Mouse (Mus musculus) hindlimb bud, embryonic 11.5 days (tissue): ENCODE data around the gene Ndrg4.
"Not testable (repeated sequence)": the region's sequence is repeated elsewhere in the genome, so short reads cannot be mapped to it uniquely, and the experiment has no call there.

ENCODE experiments used
- DNase-seq: peaks from one replicate; pipeline ENCODE4 v3.0.0-alpha.2; 2012; ENCODE audit warnings: low read depth, low spot score; ENCODE audit errors: extremely low spot score

Ndrg4 gene

DNA sequence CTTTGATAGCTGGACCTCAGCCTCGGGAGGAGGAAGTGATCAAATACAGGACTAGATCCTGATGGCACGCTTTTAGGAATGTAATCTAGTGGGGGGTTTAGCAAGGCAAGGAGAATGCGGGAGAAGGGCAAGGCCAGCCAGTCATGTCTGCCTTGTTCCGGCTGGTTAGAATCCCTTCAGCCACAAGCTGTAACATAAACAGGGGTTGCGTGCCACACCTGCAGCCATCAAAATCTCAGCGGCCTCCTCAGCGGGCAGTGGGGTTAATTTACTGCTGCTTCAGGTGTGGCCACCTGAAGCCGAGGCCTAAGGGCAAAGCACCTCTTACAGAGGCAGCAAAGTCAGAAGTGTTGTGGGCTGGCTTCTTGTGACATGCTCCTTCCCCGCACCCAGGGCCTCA, at the start of gene Ndrg4:
TSS of gene Ndrg4 (plus strand) at position 350 of the 400 bp plus-strand sequence.
- DNase-seq, result no peak

DNA sequence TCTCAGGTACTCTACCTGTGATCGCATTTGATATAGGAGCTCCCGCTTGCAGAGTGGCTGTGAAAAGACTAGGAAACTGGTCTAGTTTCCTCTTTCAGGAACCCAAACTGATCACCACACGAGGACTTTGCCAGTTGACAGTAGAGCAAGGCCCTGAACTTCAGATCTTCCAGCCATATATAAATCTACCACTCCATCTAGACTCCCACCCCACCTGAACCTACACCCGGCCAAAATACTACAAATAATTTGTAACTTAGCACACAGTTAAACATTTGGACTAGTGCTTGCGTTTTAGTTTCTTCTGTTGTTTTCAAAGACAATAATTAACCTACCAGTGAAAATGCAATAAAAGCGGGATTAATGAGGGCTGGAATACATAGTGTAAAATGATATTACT, 43.9 kb upstream of the Ndrg4 start:
- DNase-seq, result no peak

DNA sequence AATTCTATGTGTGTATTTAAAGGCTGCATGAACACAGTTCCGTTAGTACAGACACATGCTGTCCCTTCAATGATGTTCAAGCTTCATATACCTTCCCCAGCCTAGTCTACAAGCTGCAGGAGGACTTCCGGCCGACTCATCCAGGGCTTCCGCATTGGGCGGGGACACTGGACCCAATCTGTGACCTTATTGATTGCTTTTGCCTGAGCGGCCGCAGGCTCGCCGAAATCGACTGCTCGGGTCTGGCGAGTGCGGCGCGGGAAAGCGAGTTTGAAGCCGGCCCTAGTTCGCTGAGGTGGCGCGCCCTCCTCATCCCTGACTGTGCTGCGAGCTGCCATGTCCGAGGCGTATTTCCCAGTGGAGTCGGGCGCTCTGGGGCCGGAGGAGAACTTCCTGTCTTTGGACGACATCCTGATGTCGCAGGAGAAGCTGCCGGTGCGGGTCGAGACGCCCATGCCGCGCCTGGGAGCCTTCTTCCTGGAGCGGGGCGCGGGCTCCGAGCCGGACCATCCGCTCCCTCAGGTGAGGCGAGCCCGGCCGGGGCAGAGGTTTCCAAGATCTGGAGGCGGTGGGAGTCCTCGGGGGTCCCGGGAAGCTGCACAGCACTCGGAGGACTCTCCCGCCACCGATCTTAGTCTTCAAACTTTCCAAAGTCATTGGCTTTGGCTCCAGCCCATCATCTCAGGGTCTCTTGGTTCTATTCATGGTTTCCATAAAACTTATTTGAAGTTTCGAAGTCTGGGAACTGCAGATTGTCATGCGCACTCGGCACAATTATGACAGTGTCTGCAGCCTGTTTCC, 43.3 kb upstream of the Ndrg4 start, which contains the start of gene Gins3:
TSS of gene Gins3 (plus strand) at position 192 of the 801 bp plus-strand sequence.
- peak; percentile 78 for DNase-seq

DNA sequence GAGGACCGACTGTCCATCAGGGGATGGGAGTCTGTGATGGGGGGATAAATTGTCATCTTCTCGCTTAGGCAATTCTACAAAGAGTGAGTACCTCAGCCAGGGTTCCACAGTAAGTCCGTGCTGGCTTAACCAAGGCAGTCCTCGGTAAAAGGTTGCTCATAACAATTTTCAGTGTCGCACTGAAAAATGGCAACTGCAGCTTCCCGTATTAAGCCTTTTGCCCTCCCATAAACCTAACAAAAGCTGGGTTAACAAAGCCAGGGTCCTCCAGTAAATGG, 42.8 kb upstream of the Ndrg4 start:
- DNase-seq, result no peak

DNA sequence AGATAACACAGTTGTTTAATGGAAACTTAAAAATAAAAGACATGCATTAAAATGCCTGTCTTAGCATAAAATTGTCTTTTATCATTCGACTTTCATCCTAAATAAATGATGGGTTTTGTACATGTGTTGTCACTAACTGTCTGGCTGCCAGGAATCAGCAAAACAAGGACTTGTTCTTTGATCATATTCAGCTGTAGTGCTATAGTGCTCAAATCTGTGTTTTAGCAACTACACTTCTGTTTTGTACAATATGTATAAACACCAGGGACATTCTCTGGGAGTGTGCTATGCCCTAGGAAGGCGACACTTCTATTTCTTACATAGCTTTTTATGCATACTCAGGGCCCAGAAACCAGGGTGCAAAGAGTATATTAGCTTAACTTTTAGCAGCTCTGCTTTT, 31.8 kb upstream of the Ndrg4 start:
- DNase-seq, result no peak

DNA sequence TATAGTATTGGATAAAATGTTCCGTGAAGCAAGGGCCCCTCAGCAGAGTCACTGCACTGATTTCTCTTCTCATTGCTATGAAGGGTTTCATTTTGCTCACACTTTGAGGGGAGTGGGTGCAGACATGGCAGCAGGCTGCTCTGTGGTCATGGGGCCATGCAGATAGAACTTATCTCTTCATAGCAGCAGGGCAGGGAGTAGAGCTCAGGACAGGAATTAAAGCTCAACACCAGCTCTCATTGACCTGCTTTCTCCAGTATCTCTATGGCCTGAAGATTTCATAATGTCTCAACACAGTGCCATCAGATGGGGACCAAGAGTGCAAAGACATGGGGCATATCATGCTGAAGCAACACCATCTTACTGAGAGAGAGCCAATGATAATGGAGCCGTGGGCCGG, 28.5 kb upstream of the Ndrg4 start:
- DNase-seq, result no peak

DNA sequence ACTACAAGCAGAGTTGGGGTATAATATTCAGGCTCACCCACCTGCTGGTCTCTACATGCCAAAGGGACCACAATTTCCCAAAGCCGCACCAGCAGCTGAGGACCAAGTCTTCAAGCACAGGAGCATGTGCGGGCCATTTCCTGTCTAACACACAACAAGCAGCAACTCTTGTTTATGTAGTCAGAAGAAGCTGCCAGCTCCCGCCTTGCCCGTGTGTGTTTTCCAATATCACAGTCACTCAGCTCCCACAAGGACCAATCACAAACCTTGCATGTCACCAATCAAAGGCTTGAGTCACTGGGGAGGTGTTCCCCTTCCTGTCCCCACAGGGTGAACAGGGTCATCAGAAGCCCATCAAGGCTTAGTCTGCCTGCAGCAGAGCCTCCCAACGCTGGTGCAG, 23.4 kb upstream of the Ndrg4 start:
- DNase-seq, result no peak

DNA sequence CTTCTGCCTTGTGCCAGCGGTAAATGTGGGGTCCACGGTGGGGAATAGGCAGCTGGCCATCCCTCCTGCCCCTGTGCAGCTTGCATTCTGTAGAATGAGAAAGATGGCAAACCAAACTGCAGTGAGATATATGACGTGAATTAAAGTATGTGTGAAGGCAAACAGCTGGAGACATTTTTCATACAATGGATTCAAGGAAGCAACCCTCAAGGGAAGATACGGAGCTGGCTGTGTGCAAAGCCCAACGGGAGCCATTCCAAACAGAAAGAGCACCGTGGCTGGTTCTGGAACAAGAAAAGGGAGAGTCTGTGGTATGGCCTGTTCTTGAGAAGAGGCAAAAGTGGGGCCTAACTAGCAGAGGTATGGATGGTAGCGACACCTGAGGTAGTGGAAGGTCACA, 20.9 kb upstream of the Ndrg4 start:
- DNase-seq, result no peak

DNA sequence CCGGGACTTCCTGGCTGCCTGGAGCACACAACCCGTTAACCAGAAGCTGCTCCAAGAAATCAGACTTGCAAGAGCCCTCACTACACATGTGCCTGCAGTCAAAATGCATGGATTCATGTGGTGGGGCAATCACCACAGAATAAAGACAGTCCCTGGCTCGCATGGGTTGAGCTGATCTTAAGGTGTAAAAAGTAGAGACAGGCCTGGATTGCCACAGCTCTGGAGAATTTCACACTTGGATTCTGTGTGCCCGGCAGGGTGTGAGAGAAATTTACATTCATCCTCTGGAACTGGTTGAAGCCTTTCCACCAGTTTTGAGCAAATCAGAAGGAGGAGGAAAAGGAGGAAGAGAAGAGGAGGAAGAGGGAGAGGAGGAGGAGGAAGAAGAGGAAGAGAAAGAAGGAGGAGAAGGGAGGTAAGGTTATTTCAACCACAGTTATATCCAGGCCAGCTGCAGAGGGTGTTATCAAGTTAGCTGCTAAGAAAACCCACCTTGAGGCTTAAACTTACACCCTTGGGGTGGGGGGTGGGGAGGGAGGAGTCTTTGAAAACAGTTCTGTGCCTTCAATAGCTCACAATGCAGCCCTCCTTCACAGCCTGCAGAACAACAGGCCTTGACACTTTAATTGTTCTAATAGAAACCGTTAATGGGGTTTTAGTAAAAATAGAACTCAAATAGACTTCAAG, 20.3 kb upstream of the Ndrg4 start:
- no peak for DNase-seq

DNA sequence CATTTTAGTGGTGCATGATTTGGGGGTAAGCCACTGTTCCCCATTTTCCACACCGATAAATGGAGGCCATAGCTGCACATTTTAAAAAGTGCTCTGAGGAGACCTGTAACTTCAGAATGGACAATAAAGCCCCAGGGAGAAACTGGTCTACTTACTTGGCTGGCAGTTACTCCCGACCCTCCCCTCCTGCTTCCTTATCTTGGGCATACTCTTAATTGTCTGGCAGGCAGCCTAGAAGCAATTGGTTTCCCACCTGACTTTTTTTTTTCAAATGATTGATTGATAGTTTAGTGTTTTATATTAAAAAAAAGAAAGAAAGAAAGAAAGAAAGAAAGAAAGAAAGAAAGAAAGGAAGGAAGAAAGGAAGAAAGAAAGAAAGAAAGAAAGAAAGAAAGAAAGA, 19.3 kb upstream of the Ndrg4 start:
- no peak for DNase-seq

DNA sequence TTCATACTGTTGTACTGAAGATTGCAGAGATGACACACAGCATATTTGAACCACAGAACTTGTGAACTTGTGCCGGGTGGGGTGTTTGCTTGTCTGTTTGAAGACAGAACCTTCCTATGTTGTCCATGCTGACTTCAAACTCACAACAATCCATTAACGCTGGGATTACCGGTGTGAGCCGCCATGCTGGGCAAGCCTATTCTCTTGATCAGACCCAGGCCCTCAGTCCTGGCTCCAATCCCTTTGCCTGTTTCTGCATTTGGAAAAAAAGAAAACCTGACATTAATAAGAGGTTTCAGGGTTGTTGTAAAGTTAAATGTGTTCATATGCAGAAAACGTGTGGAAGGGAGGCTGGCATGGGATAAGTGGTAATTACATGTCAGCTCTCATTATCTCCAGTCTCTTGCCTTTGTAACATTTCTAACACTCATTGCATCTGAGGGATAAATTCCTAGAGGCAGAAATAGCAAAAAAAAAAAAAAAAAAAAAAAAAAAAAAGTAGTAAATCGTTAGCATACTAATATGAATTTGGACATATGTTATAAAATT, 16.4 kb upstream of the Ndrg4 start:
- no peak for DNase-seq

DNA sequence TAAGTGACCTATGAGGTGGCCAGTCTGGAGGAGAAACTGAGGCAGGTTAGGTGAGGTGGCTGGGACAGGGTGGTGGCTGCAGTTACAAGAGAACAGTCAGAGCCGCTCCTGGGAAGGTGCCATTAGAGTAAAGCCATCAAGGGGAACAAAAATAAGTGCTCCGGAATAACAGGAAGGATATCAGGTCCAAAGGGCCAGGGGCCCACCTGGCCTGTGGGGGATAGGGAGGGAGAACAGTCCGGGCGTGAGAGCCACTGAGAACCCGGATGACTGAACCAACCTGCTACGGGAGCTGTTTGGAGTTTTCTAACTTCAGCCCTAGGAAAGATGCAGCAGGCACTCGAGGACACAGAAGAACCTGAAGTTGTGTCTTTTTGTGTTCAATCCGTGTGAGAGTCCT, 15.7 kb upstream of the Ndrg4 start:
- DNase-seq, result no peak

DNA sequence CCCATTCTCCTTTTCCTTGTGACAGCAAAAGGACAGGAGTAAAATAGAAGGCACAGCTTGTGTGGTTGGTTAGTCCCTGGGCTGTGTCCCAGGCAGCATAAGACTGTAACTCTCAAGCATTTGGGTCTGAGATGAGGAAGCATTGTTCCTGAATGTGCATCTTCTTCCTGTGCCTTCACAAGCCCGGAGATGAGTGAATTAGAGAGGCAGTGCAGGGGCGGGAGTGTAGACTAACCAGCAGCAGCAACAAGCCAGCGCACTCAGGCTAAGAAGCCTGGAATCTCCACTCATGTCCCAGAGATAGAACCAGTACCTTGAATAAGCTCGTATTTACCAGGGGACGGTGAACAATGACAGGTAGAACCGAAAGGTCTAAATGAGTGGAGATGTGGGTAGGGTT, 15.2 kb upstream of the Ndrg4 start:
- no peak for DNase-seq

DNA sequence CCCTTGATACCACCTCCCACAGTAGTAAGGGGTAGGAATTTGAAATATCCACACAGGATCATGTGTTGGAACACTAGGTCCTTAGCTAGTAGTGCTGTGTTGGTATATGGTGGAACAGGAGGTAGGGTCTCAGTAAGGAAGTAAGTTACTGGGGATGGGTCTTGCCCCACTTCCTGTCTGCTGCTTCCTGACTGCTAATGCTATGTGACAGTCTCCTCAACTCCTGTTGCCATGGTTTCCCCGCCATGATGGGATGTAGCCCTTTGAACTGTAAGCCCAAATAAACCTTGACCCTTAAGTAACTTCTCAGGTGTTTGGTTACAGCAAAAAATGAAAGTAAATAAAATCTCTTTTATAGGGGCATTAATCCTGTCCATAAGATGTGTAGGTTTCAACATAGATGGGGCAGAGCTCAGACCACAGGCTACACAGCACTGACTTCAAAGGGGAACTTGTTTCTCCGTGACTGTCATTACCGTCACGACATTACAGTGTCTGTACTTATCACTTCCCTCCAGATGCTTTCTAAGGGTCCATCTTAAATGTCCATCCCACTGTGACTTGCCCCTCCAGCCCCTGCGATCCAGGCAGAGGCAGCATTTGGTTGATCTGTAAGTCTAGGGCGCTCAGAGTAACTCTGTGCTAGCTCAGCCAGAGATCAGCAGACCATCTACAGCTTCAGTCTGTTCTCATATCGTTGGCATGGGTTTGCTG, 13.7 kb upstream of the Ndrg4 start:
- DNase-seq, result no peak

DNA sequence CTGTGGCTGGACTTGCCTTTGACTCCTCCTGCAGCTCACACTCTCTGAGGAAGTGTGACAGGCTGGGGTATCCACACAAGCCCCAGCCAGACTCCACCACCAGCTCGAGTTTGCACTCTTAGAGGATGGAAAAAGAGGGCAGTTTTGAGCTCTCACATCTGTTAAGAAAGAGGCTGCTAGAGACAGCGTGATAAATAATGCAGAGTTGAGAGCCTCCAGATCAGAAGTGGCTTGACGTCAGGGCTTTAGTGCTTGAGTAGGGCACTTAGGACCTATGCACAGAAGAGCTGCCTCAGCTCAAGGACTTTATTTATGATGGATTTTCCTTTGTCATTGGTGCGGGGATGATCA, 13.2 kb upstream of the Ndrg4 start:
- DNase-seq, result no peak

DNA sequence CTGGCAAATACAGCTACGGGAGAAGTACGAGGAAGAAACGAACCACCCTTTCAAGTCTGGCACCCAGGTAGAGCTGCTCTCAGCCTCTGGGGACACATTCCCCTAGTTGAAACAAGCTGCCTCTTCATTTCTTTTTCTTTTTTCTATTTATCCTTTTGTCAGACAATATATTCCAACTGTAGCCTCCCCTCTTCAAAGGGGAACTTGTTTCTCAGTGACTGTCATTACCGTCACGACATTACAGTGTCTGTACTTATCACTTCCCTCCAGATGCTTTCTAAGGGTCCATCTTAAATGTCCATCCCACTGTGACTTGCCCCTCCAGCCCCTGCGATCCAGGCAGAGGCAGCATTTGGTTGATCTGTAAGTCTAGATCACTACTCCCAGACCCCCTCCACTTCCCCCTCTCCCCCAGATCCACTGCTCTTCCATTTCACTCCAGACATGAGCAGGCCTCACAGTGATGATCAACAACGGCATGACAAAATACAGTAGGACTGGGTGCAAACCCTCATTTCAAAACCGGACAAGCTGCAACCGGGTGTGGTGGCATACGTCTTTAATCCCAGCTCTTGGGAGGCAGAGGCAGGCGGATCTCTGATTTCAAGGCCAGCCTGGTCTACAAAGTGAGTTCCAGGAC, 10.8 kb upstream of the Ndrg4 start:
- DNase-seq, result not testable (repeated sequence)

DNA sequence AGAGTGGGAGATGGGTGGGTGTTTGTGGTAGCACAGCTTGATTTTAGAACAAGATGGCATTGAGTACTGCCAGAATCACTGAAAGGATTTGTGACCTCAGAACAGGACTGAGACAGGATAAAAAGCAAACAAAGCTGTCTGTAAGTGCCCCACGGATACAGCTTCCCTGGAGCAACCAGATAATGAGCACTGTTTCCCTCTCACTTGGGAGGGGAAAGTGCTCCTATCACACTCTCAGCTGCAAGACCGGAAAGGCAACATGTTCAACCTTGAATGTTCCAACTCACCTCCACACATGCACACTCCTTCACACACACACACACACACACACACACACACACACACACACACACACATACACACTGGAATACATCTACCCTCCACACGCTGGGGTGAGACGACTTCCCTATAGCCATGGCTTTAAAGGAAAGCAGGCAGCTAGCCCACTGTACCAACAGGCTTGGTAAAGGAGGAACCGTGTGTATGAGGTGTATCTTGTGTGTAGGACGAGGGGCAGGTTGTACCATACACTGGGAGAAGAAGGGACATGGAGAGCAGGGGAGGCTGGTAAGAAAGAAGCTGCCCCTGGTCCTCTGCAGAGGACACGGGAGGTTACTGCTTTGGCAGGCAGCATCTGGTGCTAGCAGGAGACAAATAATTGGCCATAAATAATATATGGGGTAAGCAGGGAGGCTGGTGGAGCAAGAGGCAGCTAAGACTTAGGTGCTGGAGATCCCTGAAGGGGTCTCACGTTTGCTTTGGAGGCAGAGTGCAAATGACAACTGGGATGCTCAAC, 8.4 kb upstream of the Ndrg4 start:
- no peak for DNase-seq

DNA sequence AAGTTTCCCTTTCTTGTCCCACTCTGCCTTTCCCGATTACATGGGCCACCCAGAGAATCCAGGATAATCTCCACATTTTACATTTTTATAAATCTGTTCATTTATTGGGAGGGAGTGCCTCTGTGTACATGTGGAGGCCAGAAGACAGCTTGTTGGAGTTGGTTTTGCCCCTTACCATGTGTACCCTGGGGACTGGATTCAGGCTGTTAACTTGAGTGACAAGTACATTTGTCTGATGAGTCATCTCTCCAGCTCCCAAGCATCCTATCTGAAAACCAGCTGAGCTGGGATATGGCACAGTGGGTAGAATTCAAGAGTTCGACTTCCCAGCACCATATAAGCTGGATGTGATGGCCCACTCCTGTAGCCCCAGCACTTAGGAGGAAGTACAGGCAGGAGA, 6.8 kb upstream of the Ndrg4 start:
- no peak for DNase-seq

DNA sequence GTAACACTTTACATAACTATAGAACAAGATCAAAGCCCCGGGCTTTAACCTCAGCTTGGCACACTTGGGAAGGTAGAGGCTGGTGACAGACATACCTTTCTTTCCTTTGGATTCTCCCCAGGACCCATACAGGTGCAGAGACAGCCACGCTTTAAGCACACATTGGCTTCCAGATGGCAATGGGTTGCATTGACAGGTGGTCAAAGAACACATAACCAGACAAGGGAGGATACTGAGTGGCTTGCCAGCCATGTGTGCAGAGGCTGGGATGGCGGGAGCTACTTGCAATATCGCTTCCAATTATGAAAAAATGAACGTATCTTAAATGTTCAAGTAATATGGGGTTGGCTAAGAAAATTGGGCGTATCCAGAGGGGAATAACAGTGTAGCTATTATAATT, 4.9 kb upstream of the Ndrg4 start:
- DNase-seq, result no peak

DNA sequence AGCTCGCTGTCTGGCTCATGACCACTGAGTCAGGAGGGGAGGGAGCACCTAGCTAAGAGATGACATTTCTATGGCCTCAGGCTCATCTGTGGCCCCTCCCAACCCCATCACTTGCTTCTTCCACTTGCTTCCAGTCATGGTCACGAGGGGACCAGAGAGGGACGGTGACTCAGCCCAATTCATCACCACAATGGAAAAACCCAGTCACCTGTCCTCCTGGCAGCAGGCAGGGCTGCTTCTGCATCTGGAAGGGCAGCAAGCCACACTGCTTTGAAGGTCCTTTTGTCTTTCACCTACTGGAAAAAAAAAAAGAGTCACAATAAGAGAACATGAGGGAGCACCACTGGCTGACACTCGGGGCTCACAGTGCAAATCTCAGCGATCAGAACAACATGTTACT, 4.0 kb upstream of the Ndrg4 start:
- no peak for DNase-seq

DNA sequence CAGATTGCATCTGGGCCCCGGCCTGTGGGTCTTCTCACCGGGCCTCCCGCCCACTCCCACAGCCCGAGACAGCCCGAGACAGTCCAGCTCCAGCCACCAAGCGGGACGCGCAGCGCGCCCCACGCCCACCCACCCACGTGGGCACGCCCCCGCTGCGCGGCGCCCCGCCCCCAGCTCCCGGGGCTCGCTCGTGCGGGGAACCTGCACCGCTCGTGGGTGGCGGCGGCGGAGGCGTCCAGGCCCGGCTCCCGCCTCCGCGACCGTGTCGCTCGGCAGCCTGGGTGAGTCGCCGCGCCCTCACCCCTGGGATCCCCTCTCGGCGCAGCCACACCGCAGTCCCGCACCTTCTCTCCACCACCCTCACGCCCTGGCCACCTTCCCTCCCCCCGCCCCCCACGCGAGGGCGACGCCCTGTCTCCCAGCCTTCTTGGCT, 827 bp downstream of the Ndrg4 start:
- DNase-seq, result no peak
